Mouse (Mus musculus): ENCODE results near the gene Traf1. TPM values are rescaled to one million over a fixed set of nuclear protein-coding genes. Genes with fewer than 3 reads are reported as not detected.

Gene Traf1
- total and polyA plus RNA-seq, 3 experiments: 0.27 TPM; not detected in 2

DNA sequence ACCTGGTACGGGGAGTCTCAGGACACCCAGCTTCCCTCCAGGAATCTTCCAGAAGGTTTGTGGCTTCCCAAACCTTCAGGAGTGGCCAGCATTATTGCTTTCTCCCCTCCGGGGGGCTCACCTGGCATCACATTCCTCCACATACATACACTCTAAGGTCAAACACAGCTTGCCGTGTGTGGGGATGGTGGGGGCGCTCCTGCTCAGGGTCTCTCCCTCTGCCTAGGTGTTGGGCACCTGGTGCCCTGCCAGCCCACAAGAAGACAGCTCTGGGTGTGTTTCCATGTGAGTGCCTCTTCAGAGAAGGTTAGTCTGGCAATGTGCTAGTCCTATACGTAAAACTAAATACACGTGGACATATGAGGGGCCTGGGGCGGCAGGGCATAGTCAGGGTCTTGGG is 49.0 kb downstream of the Traf1 start:
- no peak for ATAC-seq (ENCODE audit: extremely low read depth, insufficient number of reproducible peaks, low FRiP score, poor library complexity, severe bottlenecking)
- H3K36me3 ChIP-seq (replicated peaks): no peaks in the 10 kb centered on the region
- H3K4me3 ChIP-seq (ENCODE audit: low read depth, low read length): no peak overlapping the region
- no peaks in the 10 kb centered on the region for H3K9me3 ChIP-seq (replicated peaks)
- TF ChIP-seq GATA2 (IDR thresholded peaks at IDR 0.05; ENCODE audit: borderline replicate concordance, low read depth, low read length) (no peak), GATA1 (IDR thresholded peaks at IDR 0.05; ENCODE audit: borderline replicate concordance, low read length) (no peak), TAL1 (conservative IDR thresholded peaks at IDR 0.05; ENCODE audit: low read depth, low read length) (no peak), CTCF (IDR thresholded peaks at IDR 0.05; ENCODE audit: low read depth, low read length) (no peak), POLR2AphosphoS5 (IDR thresholded peaks at IDR 0.05; ENCODE audit: insufficient replicate concordance, low read depth, low read length) (no peak)
- no peak for DNase-seq (ENCODE audit: low spot score)
- no peaks in the 10 kb centered on the region for H3K4me1 ChIP-seq (ENCODE audit: insufficient read depth, low read depth, low read length)
- peaks cover 50% of the 10 kb centered on the region for H3K27me3 ChIP-seq (ENCODE audit: insufficient read depth, low read length)

DNA sequence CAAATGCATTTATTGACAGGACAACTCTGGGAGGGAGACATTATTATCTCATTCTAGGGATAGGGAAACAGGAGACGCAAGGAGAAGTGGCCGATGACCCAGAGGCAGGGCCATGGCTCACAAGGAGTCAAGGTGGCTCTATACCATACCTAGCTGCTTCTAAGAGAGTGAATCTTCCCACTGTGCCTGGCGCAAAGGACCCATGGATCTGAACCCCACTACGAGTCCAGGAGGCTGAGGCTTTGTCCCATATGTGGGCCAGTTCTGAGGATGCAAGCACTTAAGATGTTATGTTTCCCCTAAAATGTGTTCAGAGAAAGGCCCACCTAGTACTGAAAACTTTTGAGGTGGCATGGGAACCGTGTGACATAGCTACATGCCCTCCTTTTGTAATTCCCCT is 49.7 kb downstream of the Traf1 start:
- ATAC-seq (ENCODE audit: extremely low read depth, insufficient number of reproducible peaks, low FRiP score, poor library complexity, severe bottlenecking): no peak
- peaks cover 46% of the 10 kb centered on the region for H3K27me3 ChIP-seq (ENCODE audit: insufficient read depth, low read length)
- H3K9me3 ChIP-seq (replicated peaks): no peaks in the 10 kb centered on the region
- DNase-seq (ENCODE audit: low spot score): no peak
- H3K4me1 ChIP-seq (ENCODE audit: insufficient read depth, low read depth, low read length): peaks cover 5% of the 10 kb centered on the region
- no peak overlapping the region for H3K4me3 ChIP-seq (ENCODE audit: low read depth, low read length)
- H3K36me3 ChIP-seq (replicated peaks): no peaks in the 10 kb centered on the region
- TF ChIP-seq GATA2 (IDR thresholded peaks at IDR 0.05; ENCODE audit: borderline replicate concordance, low read depth, low read length): no peak
- TF ChIP-seq POLR2AphosphoS5 (IDR thresholded peaks at IDR 0.05; ENCODE audit: insufficient replicate concordance, low read depth, low read length): no peak
- TF ChIP-seq CTCF (IDR thresholded peaks at IDR 0.05; ENCODE audit: low read depth, low read length): no peak
- TF ChIP-seq GATA1 (IDR thresholded peaks at IDR 0.05; ENCODE audit: borderline replicate concordance, low read length): no peak
- TF ChIP-seq TAL1 (conservative IDR thresholded peaks at IDR 0.05; ENCODE audit: low read depth, low read length): no peak

DNA sequence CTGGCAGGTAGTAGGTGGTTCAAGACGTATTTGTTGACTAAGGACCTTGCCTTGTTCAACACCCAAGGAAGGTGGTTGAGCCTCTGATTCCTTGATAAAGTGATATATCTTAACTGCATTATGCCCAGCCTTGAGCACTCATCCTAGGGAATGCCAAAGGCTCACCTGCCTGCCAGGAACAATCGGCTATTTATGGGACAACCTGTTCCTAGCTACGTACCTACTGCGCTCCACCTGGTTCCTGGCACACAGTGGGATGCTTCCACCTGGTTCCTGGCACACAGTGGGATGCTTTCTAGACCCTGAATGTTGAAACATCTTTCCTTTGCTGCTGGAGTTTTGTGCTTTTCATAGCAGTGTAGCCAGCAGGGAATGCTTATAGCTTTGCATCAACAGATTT is 51.9 kb downstream of the Traf1 start:
- no peak for DNase-seq (ENCODE audit: low spot score)
- no peak for ATAC-seq (ENCODE audit: extremely low read depth, insufficient number of reproducible peaks, low FRiP score, poor library complexity, severe bottlenecking)
- H3K4me3 ChIP-seq (ENCODE audit: low read depth, low read length): no peak overlapping the region
- no peak for TF ChIP-seq CTCF (IDR thresholded peaks at IDR 0.05; ENCODE audit: low read depth, low read length)
- TF ChIP-seq POLR2AphosphoS5 (IDR thresholded peaks at IDR 0.05; ENCODE audit: insufficient replicate concordance, low read depth, low read length): no peak
- TF ChIP-seq GATA1 (IDR thresholded peaks at IDR 0.05; ENCODE audit: borderline replicate concordance, low read length): no peak
- no peak for TF ChIP-seq TAL1 (conservative IDR thresholded peaks at IDR 0.05; ENCODE audit: low read depth, low read length)
- no peak for TF ChIP-seq GATA2 (IDR thresholded peaks at IDR 0.05; ENCODE audit: borderline replicate concordance, low read depth, low read length)
- no peaks in the 10 kb centered on the region for H3K36me3 ChIP-seq (replicated peaks)
- no peaks in the 10 kb centered on the region for H3K9me3 ChIP-seq (replicated peaks)
- H3K27me3 ChIP-seq (ENCODE audit: insufficient read depth, low read length): peaks cover 42% of the 10 kb centered on the region
- peaks cover 18% of the 10 kb centered on the region for H3K4me1 ChIP-seq (ENCODE audit: insufficient read depth, low read depth, low read length)

DNA sequence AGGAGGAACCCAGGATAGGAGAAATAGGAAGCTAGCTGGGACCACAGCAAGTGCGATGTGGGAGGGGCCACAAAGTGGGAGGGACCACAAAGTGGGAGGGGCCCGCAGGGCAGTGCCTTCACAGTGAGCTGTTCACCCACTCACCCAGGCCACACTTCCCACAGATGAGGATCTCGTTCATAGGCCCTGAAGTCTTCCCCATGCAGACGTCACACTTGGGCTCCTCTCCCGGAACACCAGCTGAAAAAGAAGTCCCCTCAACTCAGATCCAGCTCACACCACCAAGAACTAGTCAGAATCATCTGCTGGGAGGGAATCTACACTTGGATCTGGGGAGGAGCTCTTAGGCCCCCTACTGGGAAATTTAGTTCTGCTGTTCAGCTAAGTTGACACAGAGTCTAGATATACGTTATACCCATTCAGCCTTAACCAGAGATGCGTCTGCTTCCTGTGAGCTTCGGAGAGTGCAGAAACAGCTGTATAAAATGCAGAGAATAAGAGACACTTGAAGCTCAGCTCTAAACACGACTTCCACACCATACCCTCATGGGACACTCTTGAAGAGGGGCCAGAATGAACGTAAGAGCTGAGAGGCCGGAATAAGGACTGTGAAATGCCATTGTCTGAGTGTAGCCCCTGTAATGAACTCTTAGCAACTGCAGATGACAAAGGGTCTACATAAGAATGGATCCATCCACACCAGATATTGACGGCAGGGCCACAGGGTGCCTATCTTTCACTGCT is 54.5 kb downstream of the Traf1 start:
- ATAC-seq (ENCODE audit: extremely low read depth, insufficient number of reproducible peaks, low FRiP score, poor library complexity, severe bottlenecking): no peak
- no peaks in the 10 kb centered on the region for H3K36me3 ChIP-seq (replicated peaks)
- H3K4me3 ChIP-seq (ENCODE audit: low read depth, low read length): no peak overlapping the region; the same call in 1 of the 2 replicates
- TF ChIP-seq GATA1 (IDR thresholded peaks at IDR 0.05; ENCODE audit: borderline replicate concordance, low read length) (no peak), TAL1 (conservative IDR thresholded peaks at IDR 0.05; ENCODE audit: low read depth, low read length) (no peak), GATA2 (IDR thresholded peaks at IDR 0.05; ENCODE audit: borderline replicate concordance, low read depth, low read length) (no peak), CTCF (IDR thresholded peaks at IDR 0.05; ENCODE audit: low read depth, low read length) (no peak), POLR2AphosphoS5 (IDR thresholded peaks at IDR 0.05; ENCODE audit: insufficient replicate concordance, low read depth, low read length) (no peak)
- no peaks in the 10 kb centered on the region for H3K9me3 ChIP-seq (replicated peaks)
- H3K4me1 ChIP-seq (ENCODE audit: insufficient read depth, low read depth, low read length): peaks cover 35% of the 10 kb centered on the region
- no peak for DNase-seq (ENCODE audit: low spot score)
- peaks cover 17% of the 10 kb centered on the region for H3K27me3 ChIP-seq (ENCODE audit: insufficient read depth, low read length)

DNA sequence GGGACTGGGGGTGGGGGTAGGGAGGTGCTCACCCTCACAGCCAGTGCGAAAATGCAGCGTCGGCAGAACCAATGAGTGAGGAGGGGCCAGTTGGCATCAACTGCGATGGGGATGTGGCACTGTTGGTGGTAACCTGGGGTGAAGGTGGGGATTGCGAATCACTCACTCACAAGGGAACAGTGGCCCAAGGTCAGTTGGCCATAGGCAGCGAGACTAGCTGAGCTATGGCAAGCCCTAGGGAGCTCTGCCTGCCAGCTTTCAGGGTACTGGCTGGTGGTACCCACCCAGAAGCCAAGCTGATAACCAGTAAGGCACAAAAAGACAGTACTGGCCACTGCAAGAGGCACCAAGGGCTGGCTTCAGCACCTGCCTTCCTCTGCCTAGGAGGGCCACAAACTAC is 55.1 kb downstream of the Traf1 start:
- TF ChIP-seq CTCF (IDR thresholded peaks at IDR 0.05; ENCODE audit: low read depth, low read length): no peak
- no peak for TF ChIP-seq TAL1 (conservative IDR thresholded peaks at IDR 0.05; ENCODE audit: low read depth, low read length)
- no peak for TF ChIP-seq GATA2 (IDR thresholded peaks at IDR 0.05; ENCODE audit: borderline replicate concordance, low read depth, low read length)
- no peak for TF ChIP-seq GATA1 (IDR thresholded peaks at IDR 0.05; ENCODE audit: borderline replicate concordance, low read length)
- TF ChIP-seq POLR2AphosphoS5 (IDR thresholded peaks at IDR 0.05; ENCODE audit: insufficient replicate concordance, low read depth, low read length): no peak
- Histone ChIP-seq H3K4me1 (ENCODE audit: insufficient read depth, low read depth, low read length) (peaks cover 35% of the 10 kb centered on the region), H3K9me3 (replicated peaks) (no peaks in the 10 kb centered on the region), H3K4me3 (ENCODE audit: low read depth, low read length) (peak overlapping the region; percentile 35; the same call in 1 of the 2 replicates), H3K36me3 (replicated peaks) (no peaks in the 10 kb centered on the region), H3K27me3 (ENCODE audit: insufficient read depth, low read length) (peaks cover 11% of the 10 kb centered on the region)
- no peak for ATAC-seq (ENCODE audit: extremely low read depth, insufficient number of reproducible peaks, low FRiP score, poor library complexity, severe bottlenecking)
- DNase-seq (ENCODE audit: low spot score): no peak

DNA sequence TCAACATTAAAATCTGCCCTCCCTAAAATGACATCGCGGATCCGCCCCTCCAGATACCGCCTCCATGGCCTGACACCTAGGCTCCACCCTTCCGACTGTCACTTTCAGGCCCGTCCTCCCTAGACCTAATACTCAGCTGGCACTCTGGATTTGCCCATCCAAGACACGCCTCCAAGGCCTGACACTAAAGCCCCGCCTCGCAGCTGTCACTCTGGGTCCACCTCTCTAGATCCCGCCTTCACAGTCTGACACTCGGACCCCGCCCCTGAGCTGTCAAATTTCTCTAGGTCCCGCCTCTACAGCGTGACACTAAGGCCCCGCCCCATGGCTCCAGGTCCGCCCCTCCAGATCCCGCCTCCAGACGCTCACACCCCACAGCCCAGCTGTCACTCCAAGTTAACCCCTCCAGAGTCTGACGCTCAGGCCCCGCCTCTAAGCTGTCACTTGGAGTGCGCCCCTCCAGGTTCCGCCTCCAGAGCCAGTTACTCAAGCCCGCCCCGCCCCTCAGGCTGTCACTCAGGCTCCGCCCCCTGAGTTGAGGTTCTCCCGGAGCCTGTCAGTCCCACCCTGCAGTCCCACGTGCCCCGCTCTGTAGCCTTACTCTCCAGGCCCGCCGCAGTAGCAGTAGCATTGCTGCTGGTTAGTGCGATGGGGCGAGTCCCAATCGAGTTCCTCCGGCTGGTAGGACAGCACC is 56.6 kb downstream of the Traf1 start:
- peaks cover 15% of the 10 kb centered on the region for H3K27me3 ChIP-seq (ENCODE audit: insufficient read depth, low read length)
- H3K4me1 ChIP-seq (ENCODE audit: insufficient read depth, low read depth, low read length): peaks cover 35% of the 10 kb centered on the region
- H3K36me3 ChIP-seq (replicated peaks): no peaks in the 10 kb centered on the region
- peak overlapping the region; percentile 68; the same call in 1 of the 2 replicates for H3K4me3 ChIP-seq (ENCODE audit: low read depth, low read length)
- TF ChIP-seq CTCF (IDR thresholded peaks at IDR 0.05; ENCODE audit: low read depth, low read length) (no peak), GATA2 (IDR thresholded peaks at IDR 0.05; ENCODE audit: borderline replicate concordance, low read depth, low read length) (no peak), GATA1 (IDR thresholded peaks at IDR 0.05; ENCODE audit: borderline replicate concordance, low read length) (no peak), TAL1 (conservative IDR thresholded peaks at IDR 0.05; ENCODE audit: low read depth, low read length) (no peak)
- no peaks in the 10 kb centered on the region for H3K9me3 ChIP-seq (replicated peaks)
- DNase-seq (ENCODE audit: low spot score): peak; percentile 93
- ATAC-seq (ENCODE audit: extremely low read depth, insufficient number of reproducible peaks, low FRiP score, poor library complexity, severe bottlenecking): peak; percentile 94

Data from G1E (cell line).